Comparison of ENCODE assay signal across 29 mouse cellular contexts in genomic region chr7:142074146-142074886, GRCm38 (mm10). TPM values are rescaled to one million over a fixed set of nuclear protein-coding genes. Genes with fewer than 3 reads are reported as not detected.
DNase-seq lines count a peak whose midpoint lies in the region; ATAC-seq and TF ChIP-seq lines count a peak whose summit lies in the region.
"Had no signal": no experiment of that assay in that cellular context is flagged by ENCODE, and none has a peak within 500 bp of the region (broad histone marks: within the 10 kb centered on the region; RNA-seq: fewer than 3 reads in every experiment).

No protein-coding gene starts in this region.

- 0 out of 2 replicates have a peak, but pooled peaks have one; percentile 45 for TF ChIP-seq POLR2A in heart, adult 2 months (IDR thresholded peaks at IDR 0.05; ENCODE audit: insufficient read depth, low read depth, low read length)

- no peak overlapping the region for H3K4me3 ChIP-seq in heart, adult 2 months
- H3K4me3 ChIP-seq in heart, embryonic 11.5 days (ENCODE audit: low read depth, low read length) = no peak overlapping the region
- H3K4me3 ChIP-seq: embryonic facial prominence, embryonic 13.5 days; forebrain, embryonic 12.5 days; hindbrain, embryonic 13.5 days had no signal

- 0 out of 2 replicates have a peak, but pooled peaks have one; percentile 2 for TF ChIP-seq EP300 in heart, adult 2 months (IDR thresholded peaks at IDR 0.05; ENCODE audit: insufficient read depth, low read depth, low read length)

- peaks cover 5% of the 10 kb centered on the region for H3K4me1 ChIP-seq in heart, adult 2 months (ENCODE audit: control insufficient read depth, insufficient read depth, low read length)
- H3K4me1 ChIP-seq in heart, embryonic 11.5 days (ENCODE audit: control insufficient read depth, insufficient read depth, low read length) = peaks cover 9% of the 10 kb centered on the region; the same call in 1 of the 2 replicates

- H3K36me3 ChIP-seq in heart, adult 2 months (ENCODE audit: control insufficient read depth, insufficient read depth, low read length) = peaks cover 7% of the 10 kb centered on the region; the same call in 1 of the 2 replicates
- no peaks in the 10 kb centered on the region for H3K36me3 ChIP-seq in heart, embryonic 11.5 days (ENCODE audit: control insufficient read depth, insufficient read depth, low read length)
- H3K36me3 ChIP-seq: embryonic facial prominence, embryonic 13.5 days; G1E had no signal

- H3K9me3 ChIP-seq in heart, embryonic 11.5 days (replicated peaks; ENCODE audit: control insufficient read depth, low read length) = no peaks in the 10 kb centered on the region
- H3K9me3 ChIP-seq: embryonic facial prominence, embryonic 13.5 days; G1E; hindbrain, embryonic 13.5 days had no signal

- peak; percentile 53 for DNase-seq in gastrocnemius, adult 18-20 months (ENCODE audit: low spot score)
- DNase-seq in gastrocnemius, postnatal 10 days = no peak
- peak; percentile 42 to 53 for DNase-seq in heart, adult 2 months
- peak; percentile 18 for DNase-seq in brain, adult 2 months (ENCODE audit: low read depth, low spot score)
- DNase-seq in skeletal muscle tissue, adult 2 months (ENCODE audit: low read depth, low spot score) = peak; percentile 60
- DNase-seq in left cerebral cortex, adult 11 months (ENCODE audit: low spot score) = no peak
- DNase-seq: adrenal gland, adult 8-10 months; adrenal gland, postnatal 36 days; B cell, adult 2 months; cerebellum, adult 11-12 months; cerebellum, adult 9-10 months; cerebellum, postnatal 25 days; heart, adult 11 months; kidney, adult 11 months had no signal

- TF ChIP-seq CTCF in heart, adult 2 months (IDR thresholded peaks at IDR 0.05) = no peak

- 0 out of 2 replicates have a peak, but pooled peaks cover 1% of the 10 kb centered on the region for H3K79me2 ChIP-seq in heart, adult 2 months (replicated peaks; ENCODE audit: control insufficient read depth, insufficient read depth, low read length)

- H3K27me3 ChIP-seq in heart, adult 2 months (ENCODE audit: control insufficient read depth, insufficient read depth, low read length) = no peaks in the 10 kb centered on the region
- H3K27me3 ChIP-seq in heart, embryonic 11.5 days (ENCODE audit: control insufficient read depth, insufficient read depth, low read length) = peaks cover 8% of the 10 kb centered on the region

- H3K4me2 ChIP-seq in heart, embryonic 11.5 days = no peak overlapping the region
- H3K4me2 ChIP-seq: embryonic facial prominence, embryonic 13.5 days; forebrain, embryonic 12.5 days; hindbrain, embryonic 13.5 days had no signal

- H3K9ac ChIP-seq in heart, adult 2 months (ENCODE audit: low read depth, low read length) = no peak overlapping the region
- H3K9ac ChIP-seq in heart, embryonic 11.5 days (ENCODE audit: low read depth, low read length) = no peak overlapping the region
- H3K9ac ChIP-seq: embryonic facial prominence, embryonic 13.5 days; forebrain, embryonic 12.5 days; hindbrain, embryonic 13.5 days had no signal

- H3K27ac ChIP-seq in heart, adult 2 months = peak overlapping the region; percentile 86
- no peak overlapping the region for H3K27ac ChIP-seq in heart, embryonic 11.5 days (ENCODE audit: low read depth, low read length)
- H3K27ac ChIP-seq: embryonic facial prominence, embryonic 13.5 days; forebrain, embryonic 12.5 days; hindbrain, embryonic 13.5 days; hindbrain, postnatal 0 days had no signal

- 47% methylated on average over 8 of the region's 8 CpGs for WGBS in heart, adult 2 months
- 56% methylated on average over 8 of the region's 8 CpGs for WGBS in heart, embryonic 11.5 days (ENCODE audit: insufficient replicate concordance)

- intact Hi-C loops in heart, adult 2 months (cut with DNase I) = no loop called here

- no peak for ATAC-seq in heart, embryonic 11.5 days (replicated peaks; ENCODE audit: insufficient number of reproducible peaks, low FRiP score, low TSS enrichment)
- ATAC-seq: CD4-positive, CD25-positive, alpha-beta regulatory T cell, adult 4 months; forebrain, embryonic 16.5 days; hindbrain, postnatal 0 days had no signal

RNA-seq across cellular contexts. Expression of gene Mob2, which starts 13.5 kb away (rescaled TPM):
- total RNA-seq in gastrocnemius, adult 18-20 months (2021) = 10 to 100 TPM; 49.6 to 51.8 TPM
- 10 to 100 TPM; 30.1 to 36.7 TPM for total RNA-seq in gastrocnemius, postnatal 10 days (2021)
- 10 to 100 TPM; 41.9 to 44.5 TPM for total RNA-seq in heart, adult 2 months (2021)
- polyA plus RNA-seq in heart, adult 2 months (2012; rRNA removed) = 44.8 and 58.9 TPM in 2 replicates
- polyA plus RNA-seq in heart, embryonic 11.5 days (2014; fragmentation: Nextera tagmentation; extraction: Ambion mirVana) = 48.3 and 50.3 TPM in 2 replicates

RNA-seq across cellular contexts. Expression of gene Dusp8, which starts 21.3 kb away (rescaled TPM):
- total RNA-seq in gastrocnemius, adult 18-20 months (2021) = 10 to 100 TPM; 21.9 to 41.2 TPM
- total RNA-seq in gastrocnemius, postnatal 10 days (2021) = 10 to 100 TPM; 16.8 to 17.3 TPM
- 10 to 100 TPM; 37.4 to 43.2 TPM for total RNA-seq in heart, adult 2 months (2021)
- 31.4 and 38.4 TPM in 2 replicates for polyA plus RNA-seq in heart, adult 2 months (2012; rRNA removed)
- polyA plus RNA-seq in heart, embryonic 11.5 days (2014; fragmentation: Nextera tagmentation; extraction: Ambion mirVana) = 9.6 and 10.1 TPM in 2 replicates
- polyA plus RNA-seq: G1E had no signal

RNA-seq across cellular contexts. Expression of gene Gm45618, which starts 46.2 kb away (rescaled TPM):
- not detected for total RNA-seq in gastrocnemius, adult 18-20 months (2021)
- total RNA-seq in gastrocnemius, postnatal 10 days (2021) = not detected
- not detected for total RNA-seq in heart, adult 2 months (2021)
- polyA plus RNA-seq in heart, adult 2 months (2012; rRNA removed) = not detected in 2 replicates
- not detected in 2 replicates for polyA plus RNA-seq in heart, embryonic 11.5 days (2014; fragmentation: Nextera tagmentation; extraction: Ambion mirVana)
- total RNA-seq: adrenal gland, adult 8-10 months; adrenal gland, postnatal 36 days; G1E; hematopoietic stem cell, adult 5-6 weeks; hindbrain, postnatal 0 days had no signal
- polyA plus RNA-seq: brain, embryonic 14.5 days; CD4-positive, CD25-positive, alpha-beta regulatory T cell, adult 4 months; cortical plate, adult 2 months; embryonic facial prominence, embryonic 13.5 days; forebrain, embryonic 12.5 days; frontal cortex, adult 2 months; G1E; heart, embryonic 16.5 days; hindbrain, postnatal 0 days; intestine, embryonic 14.5 days; kidney, embryonic 14.5 days had no signal

Comparison
In these comparisons a context has a peak if more than half of its experiments do, and no peak if none do; other contexts are left out.
1. DNase-seq: peak in gastrocnemius, adult 18-20 months (single experiment), heart, adult 2 months (2 of 2), brain, adult 2 months (single experiment) and skeletal muscle tissue, adult 2 months (single experiment); none in gastrocnemius, postnatal 10 days (single experiment) and left cerebral cortex, adult 11 months (single experiment).